Mouse (Mus musculus) megakaryocyte, embryonic 14.5 days (primary cell): Measurements from ENCODE around the gene Olfr71. TPM values are rescaled to one million over a fixed set of nuclear protein-coding genes. Genes with fewer than 3 reads are reported as not detected.

Source experiments
- H3K27me3 ChIP-seq: replicated peaks from 2 replicates; pipeline ENCODE3; 2012; ENCODE audit warnings: inconsistent platforms
- H3K36me3 ChIP-seq: replicated peaks from 2 replicates; pipeline ENCODE3; 2012; ENCODE audit warnings: low read length, inconsistent platforms, mixed read lengths
- H3K4me1 ChIP-seq: 2 replicates; pipeline ENCODE4 v1.6.1; 2012; ENCODE audit warnings: inconsistent platforms
- H3K4me3 ChIP-seq: replicated peaks from 2 replicates; pipeline ENCODE3; 2012; ENCODE audit warnings: moderate library complexity, mild to moderate bottlenecking, inconsistent platforms
- H3K9me3 ChIP-seq: 2 replicates; pipeline ENCODE4 v1.6.1; 2012; ENCODE audit warnings: inconsistent platforms
- FLI1 ChIP-seq: IDR thresholded peaks from 2 replicates; pipeline ENCODE4 v1.6.1; 2012; ENCODE audit warnings: low read length, inconsistent platforms, mixed read lengths
- GATA1 ChIP-seq: IDR thresholded peaks from 3 replicates; pipeline ENCODE4 v1.6.1; 2012; ENCODE audit warnings: mixed read lengths, low read length, inconsistent platforms, borderline replicate concordance
- polyA plus RNA-seq: library from polyadenylated mRNA; stranded (reverse); fragments of >175 nt; gene quantifications from 2 replicates; pipeline ENCODE4 v1.2.3, GENCODE M21; 2012; ENCODE audit warnings: low replicate concordance; ENCODE audit not compliant: insufficient read depth

Olfr71 gene
- polyA plus RNA-seq, 1 experiment = not detected

DNA sequence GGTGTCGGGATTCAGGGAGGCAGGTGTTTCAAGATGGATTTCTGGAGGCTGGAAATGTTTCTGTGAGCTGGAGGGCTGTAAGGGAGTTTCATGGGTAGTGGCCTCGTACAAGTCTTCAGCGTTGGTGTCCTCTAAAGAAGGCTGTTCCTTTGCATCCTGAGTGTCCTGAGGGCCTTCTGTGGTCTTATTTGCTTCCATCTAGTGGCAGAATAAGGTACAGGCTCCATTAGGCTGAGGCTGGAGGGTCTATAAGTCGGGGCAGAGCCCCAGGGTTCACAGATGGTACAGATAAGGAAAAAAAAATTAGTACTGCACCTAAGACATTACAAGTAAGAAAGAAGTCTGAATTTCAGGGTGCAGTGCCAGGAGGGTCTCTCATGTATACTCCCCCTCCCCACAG lies 43.6 kb downstream of the Olfr71 start:
- Histone ChIP-seq H3K4me1 (peaks cover 24% of the 10 kb centered on the region), H3K4me3 (no peak overlapping the region), H3K9me3 (no peaks in the 10 kb centered on the region), H3K27me3 (peaks cover 60% of the 10 kb centered on the region), H3K36me3 (no peaks in the 10 kb centered on the region)
- TF ChIP-seq FLI1 (no peak), GATA1 (no peak)

DNA sequence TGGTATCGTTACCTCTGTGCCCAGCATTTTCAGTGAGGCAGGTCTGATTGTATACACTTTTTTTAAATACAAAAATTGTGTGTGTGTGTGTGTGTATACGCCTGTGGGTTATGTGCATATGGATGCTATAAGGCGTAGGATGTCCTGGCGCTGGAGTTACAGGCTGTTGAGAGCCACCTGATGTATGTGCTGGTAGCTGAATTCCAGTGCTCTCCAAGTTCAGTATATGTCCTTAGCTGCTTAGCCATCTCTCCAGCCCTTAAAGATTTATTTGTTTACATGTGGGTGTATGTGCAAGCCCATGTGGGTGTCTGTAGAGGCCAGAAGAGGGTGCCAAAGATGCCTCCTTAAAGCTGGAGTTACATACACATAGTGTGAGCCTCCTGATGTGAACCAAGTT lies 52.9 kb downstream of the Olfr71 start:
- H3K4me1 ChIP-seq = peaks cover 12% of the 10 kb centered on the region
- peak overlapping the region; percentile 94 for H3K4me3 ChIP-seq
- TF ChIP-seq GATA1 = no peak
- TF ChIP-seq FLI1 = no peak
- peaks cover 41% of the 10 kb centered on the region for H3K27me3 ChIP-seq
- H3K36me3 ChIP-seq = no peaks in the 10 kb centered on the region
- H3K9me3 ChIP-seq = no peaks in the 10 kb centered on the region

GRCm38 (mm10) chr4:43656339-43657109 lies 53.5 kb downstream of the Olfr71 start, which contains the start of gene Hint2:
Gene Hint2, minus strand, starts transcription at chr4:43656466.
- H3K36me3 ChIP-seq = no peaks in the 10 kb centered on the region
- H3K4me1 ChIP-seq = peaks cover 12% of the 10 kb centered on the region
- H3K9me3 ChIP-seq = no peaks in the 10 kb centered on the region
- TF ChIP-seq FLI1 (no peak), GATA1 (no peak)
- peak within 1 kb of the TSS; percentile 94 for H3K4me3 ChIP-seq
- peaks cover 38% of the 10 kb centered on the region for H3K27me3 ChIP-seq

DNA sequence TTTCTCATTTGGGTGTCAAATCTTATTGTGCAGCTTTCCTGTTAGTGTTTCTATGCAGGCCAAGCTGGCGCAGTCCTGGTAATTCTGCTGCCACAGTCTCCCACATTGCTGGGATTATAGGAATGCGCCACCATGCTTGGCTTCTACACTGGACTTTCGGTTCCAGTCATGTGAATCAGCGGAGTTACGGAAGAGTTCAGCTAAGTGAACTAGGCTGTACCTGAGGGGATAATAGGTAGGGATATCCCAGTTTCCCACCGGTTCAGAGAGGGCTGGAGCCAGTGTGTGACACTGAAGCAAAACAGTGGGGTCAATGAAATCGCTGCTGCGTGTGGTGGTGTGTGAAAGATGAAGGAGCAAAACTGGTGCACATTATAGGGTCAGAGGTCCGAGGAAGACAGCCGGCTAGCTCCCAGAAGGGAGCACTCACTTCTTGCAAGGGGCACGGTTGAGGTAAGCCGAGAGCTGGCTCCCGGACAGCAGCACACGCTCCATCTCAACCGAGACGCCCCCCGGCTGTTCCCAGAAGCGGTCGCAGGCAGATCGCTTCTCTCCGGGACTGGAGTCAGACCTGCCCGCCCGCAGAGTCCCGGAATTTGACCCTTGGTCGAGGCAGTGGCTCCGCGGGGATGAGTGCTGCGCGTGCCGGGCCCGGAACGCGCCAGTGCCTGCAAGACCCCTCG lies 54.3 kb downstream of the Olfr71 start:
- TF ChIP-seq GATA1 (no peak), FLI1 (no peak)
- H3K4me1 ChIP-seq = peaks cover 12% of the 10 kb centered on the region
- H3K4me3 ChIP-seq = peak overlapping the region; percentile 94
- no peaks in the 10 kb centered on the region for H3K36me3 ChIP-seq
- peaks cover 2% of the 10 kb centered on the region; the same call in 1 of the 2 replicates for H3K9me3 ChIP-seq
- H3K27me3 ChIP-seq = peaks cover 30% of the 10 kb centered on the region

Other genes with a start within 250 kb of the Olfr71 start
- gene Sit1, start 226.5 kb downstream of the Olfr71 start, polyA plus RNA-seq = 3.9 TPM in 1 of 2 replicates, not detected in the other
- gene Ccdc107, start 217.4 kb downstream of the Olfr71 start, polyA plus RNA-seq = 74.6 and 104 TPM in 2 replicates
- 9.6 and 20.9 TPM in 2 replicates for gene Arhgef39, start 210.6 kb downstream of the Olfr71 start, polyA plus RNA-seq
- gene Car9, start 203.3 kb downstream of the Olfr71 start, polyA plus RNA-seq = 1.4 and 11.2 TPM in 2 replicates
- 4.7 TPM in 1 of 2 replicates, not detected in the other for gene Tpm2, start 186.5 kb downstream of the Olfr71 start, polyA plus RNA-seq
- gene Creb3, start 147.9 kb downstream of the Olfr71 start, polyA plus RNA-seq = 2.7 TPM in 1 of 2 replicates, not detected in the other
- 637 and 823 TPM in 2 replicates for gene Tln1, start 147.6 kb downstream of the Olfr71 start, polyA plus RNA-seq
- 26.9 and 28.2 TPM in 2 replicates for gene Rgp1, start 131.5 kb downstream of the Olfr71 start, polyA plus RNA-seq
- gene Gba2, start 131.4 kb downstream of the Olfr71 start, polyA plus RNA-seq = 9.1 and 40.1 TPM in 2 replicates
- gene Msmp, start 125.8 kb downstream of the Olfr71 start, polyA plus RNA-seq = not detected in 2 replicates
- gene Npr2, start 78.3 kb downstream of the Olfr71 start, polyA plus RNA-seq = not detected in 2 replicates
- not detected in 2 replicates for gene Spag8, start 56.7 kb downstream of the Olfr71 start, polyA plus RNA-seq
- gene Hint2, start 53.8 kb downstream of the Olfr71 start, polyA plus RNA-seq = 8.0 and 30.1 TPM in 2 replicates
- gene Tmem8b, start 41.3 kb downstream of the Olfr71 start, polyA plus RNA-seq = 2.8 TPM in 1 of 2 replicates, not detected in the other
- 0.29 TPM in 1 of 2 replicates, not detected in the other for gene Fam221b, start 41.1 kb downstream of the Olfr71 start, polyA plus RNA-seq
- not detected in 2 replicates for gene Olfr70, start 9.4 kb downstream of the Olfr71 start, polyA plus RNA-seq
- 0.12 TPM in 1 of 2 replicates, not detected in the other for gene Hrct1, start 16.9 kb upstream of the Olfr71 start, polyA plus RNA-seq
- not detected in 2 replicates for gene Spaar, start 19.8 kb upstream of the Olfr71 start, polyA plus RNA-seq
- not detected in 2 replicates for gene Olfr159, start 60.8 kb upstream of the Olfr71 start, polyA plus RNA-seq
- not detected in 2 replicates for gene Olfr156, start 113.6 kb upstream of the Olfr71 start, polyA plus RNA-seq
- 0.13 and 0.40 TPM in 2 replicates for gene Olfr157, start 129.9 kb upstream of the Olfr71 start, polyA plus RNA-seq
- 0.08 TPM in 1 of 2 replicates, not detected in the other for gene Olfr155, start 141.3 kb upstream of the Olfr71 start, polyA plus RNA-seq
- gene Reck, start 165.3 kb upstream of the Olfr71 start, polyA plus RNA-seq = not detected in 2 replicates
- 6.5 and 32.0 TPM in 2 replicates for gene Glipr2, start 247.1 kb upstream of the Olfr71 start, polyA plus RNA-seq